Mouse (Mus musculus) bone marrow, adult 2 months (tissue): ENCODE results near the gene Meioc. TPM values are rescaled to one million over a fixed set of nuclear protein-coding genes. Genes with fewer than 3 reads are reported as not detected.
"Not testable (repeated sequence)": the region's sequence is repeated elsewhere in the genome, so short reads cannot be mapped to it uniquely, and the experiment has no call there.

Experiments
- H3K27ac ChIP-seq: fragments of 200-500 bp; 2 replicates; pipeline ENCODE4 v1.5.1; 2012; ENCODE audit warnings: low read depth, mild to moderate bottlenecking, control low read depth, inconsistent platforms, low read length; ENCODE audit not compliant: control insufficient read depth, poor library complexity, insufficient read depth
- H3K4me1 ChIP-seq: fragments of 200-500 bp; 2 replicates; pipeline ENCODE4 v1.6.1; 2011; ENCODE audit warnings: low read length; ENCODE audit not compliant: control insufficient read depth, insufficient read depth
- H3K4me3 ChIP-seq: fragments of 200-500 bp; replicated peaks from 2 replicates; pipeline ENCODE3; 2011; ENCODE audit warnings: mild to moderate bottlenecking, low read depth, low read length, control low read depth; ENCODE audit not compliant: control insufficient read depth
- CTCF ChIP-seq: fragments of 200-500 bp; IDR thresholded peaks from 2 replicates; pipeline ENCODE4 v1.5.1; 2011; ENCODE audit warnings: low read length, control low read depth; ENCODE audit not compliant: control insufficient read depth, insufficient read depth
- POLR2A ChIP-seq: fragments of 200-500 bp; IDR thresholded peaks from 2 replicates; pipeline ENCODE4 v1.6.1; 2011; ENCODE audit warnings: low read depth, mild to moderate bottlenecking, control low read depth, low read length, borderline replicate concordance; ENCODE audit not compliant: control insufficient read depth
- WGBS: fragments of 180-500 bp; shearing (Covaris S2); methylation state at CpG from one replicate; pipeline ENCODE4 v1.1.7; 2018; 5-methylcytosine and 5-hydroxymethylcytosine counted together
- polyA plus RNA-seq: library from polyadenylated mRNA; stranded (reverse); fragments of >200 nt; gene quantifications from 2 replicates; pipeline ENCODE4 v1.2.4, GENCODE M21; 2011; ENCODE audit warnings: low replicate concordance; ENCODE audit not compliant: missing spikeins, insufficient read depth, insufficient read length

Gene Meioc
- polyA plus RNA-seq, 1 experiment, result not detected

- 4% methylated on average over 9 of the region's 9 CpGs for WGBS
- no peak for TF ChIP-seq POLR2A
- TF ChIP-seq CTCF, result no peak
- Histone ChIP-seq H3K27ac (no peak overlapping the region), H3K4me1 (no peaks in the 10 kb centered on the region), H3K4me3 (peak overlapping the region; percentile 77)
Observed at GRCm38 (mm10) chr11:102698018-102698476, 34.5 kb downstream of the Meioc start.

GRCm38 (mm10) chr11:102702206-102702605 lies 38.7 kb downstream of the Meioc start:
- not testable (repeated sequence) for H3K4me1 ChIP-seq, H3K4me3 ChIP-seq, H3K27ac ChIP-seq
- 81% methylated on average over 6 of the region's 6 CpGs for WGBS

GRCm38 (mm10) chr11:102712411-102712810 lies 48.9 kb downstream of the Meioc start:
- Histone ChIP-seq H3K27ac (no peak overlapping the region), H3K4me3 (no peak overlapping the region), H3K4me1 (no peaks in the 10 kb centered on the region)
- TF ChIP-seq POLR2A, result no peak
- no peak for TF ChIP-seq CTCF
- WGBS, result 83% methylated on average over 4 of the region's 4 CpGs

- not testable (repeated sequence) for H3K4me1 ChIP-seq, H3K4me3 ChIP-seq, H3K27ac ChIP-seq
- 86% methylated on average over 2 of the region's 2 CpGs for WGBS
Observed at GRCm38 (mm10) chr11:102714578-102714977, 51.1 kb downstream of the Meioc start.

GRCm38 (mm10) chr11:102716135-102716534 lies 52.6 kb downstream of the Meioc start:
- TF ChIP-seq POLR2A (no peak), CTCF (no peak)
- H3K4me1 ChIP-seq, result no peaks in the 10 kb centered on the region
- H3K4me3 ChIP-seq, result no peak overlapping the region
- no peak overlapping the region for H3K27ac ChIP-seq
- 79% methylated on average over 7 of the region's 7 CpGs for WGBS

- WGBS, result 30% methylated on average over 3 of the region's 3 CpGs
- H3K4me1 ChIP-seq, result no peaks in the 10 kb centered on the region
- no peak for TF ChIP-seq POLR2A
- TF ChIP-seq CTCF, result no peak
- H3K4me3 ChIP-seq, result no peak overlapping the region
- no peak overlapping the region for H3K27ac ChIP-seq
Observed at GRCm38 (mm10) chr11:102725574-102725973, 62.1 kb downstream of the Meioc start.

GRCm38 (mm10) chr11:102728614-102729013 lies 65.1 kb downstream of the Meioc start:
- no peak overlapping the region for H3K4me3 ChIP-seq
- 38% methylated on average over 7 of the region's 7 CpGs for WGBS
- TF ChIP-seq POLR2A (no peak), CTCF (no peak)
- H3K27ac ChIP-seq, result no peak overlapping the region
- H3K4me1 ChIP-seq, result no peaks in the 10 kb centered on the region

GRCm38 (mm10) chr11:102729835-102730234 lies 66.3 kb downstream of the Meioc start:
- Histone ChIP-seq H3K4me1 (no peaks in the 10 kb centered on the region), H3K27ac (no peak overlapping the region), H3K4me3 (no peak overlapping the region)
- TF ChIP-seq CTCF (no peak), POLR2A (no peak)
- 71% methylated on average over 3 of the region's 3 CpGs for WGBS

- no peak for TF ChIP-seq CTCF
- no peak for TF ChIP-seq POLR2A
- no peak overlapping the region for H3K27ac ChIP-seq
- H3K4me3 ChIP-seq, result no peak overlapping the region
- WGBS, result 31% methylated on average over 6 of the region's 6 CpGs
- H3K4me1 ChIP-seq, result no peaks in the 10 kb centered on the region
Observed at GRCm38 (mm10) chr11:102731366-102731765, 67.8 kb downstream of the Meioc start.

Other genes with a start within 250 kb of the Meioc start
- 57.7 and 87.0 TPM in 2 replicates for gene Grn, start 233.4 kb upstream of the Meioc start, polyA plus RNA-seq
- gene Fam171a2, start 216.0 kb upstream of the Meioc start, polyA plus RNA-seq, result 0.65 and 2.7 TPM in 2 replicates
- gene Itga2b, start 193.6 kb upstream of the Meioc start, polyA plus RNA-seq, result 432 and 648 TPM in 2 replicates
- gene Gpatch8, start 107.3 kb upstream of the Meioc start, polyA plus RNA-seq, result 14.4 and 17.0 TPM in 2 replicates
- gene Gm11627, start 84.3 kb upstream of the Meioc start, polyA plus RNA-seq, result not detected in 2 replicates
- 0.42 TPM in 1 of 2 replicates, not detected in the other for gene Fzd2, start 59.3 kb upstream of the Meioc start, polyA plus RNA-seq
- 8.1 and 17.1 TPM in 2 replicates for gene Ccdc43, start 34.1 kb downstream of the Meioc start, polyA plus RNA-seq
- gene Adam11, start 97.7 kb downstream of the Meioc start, polyA plus RNA-seq, result 2.9 and 11.8 TPM in 2 replicates
- gene Gjc1, start 156.0 kb downstream of the Meioc start, polyA plus RNA-seq, result 0.41 and 3.4 TPM in 2 replicates
- gene Higd1b, start 172.1 kb downstream of the Meioc start, polyA plus RNA-seq, result 2.1 TPM in 1 of 2 replicates, not detected in the other
- gene Eftud2, start 217.3 kb downstream of the Meioc start, polyA plus RNA-seq, result 77.3 and 159 TPM in 2 replicates
- gene Ccdc103, start 217.5 kb downstream of the Meioc start, polyA plus RNA-seq, result 0.70 TPM in 1 of 2 replicates, not detected in the other
- not detected in 2 replicates for gene Fam187a, start 221.5 kb downstream of the Meioc start, polyA plus RNA-seq
- gene Gfap, start 237.2 kb downstream of the Meioc start, polyA plus RNA-seq, result 8.1 and 11.4 TPM in 2 replicates